ENCODE assay signal across 9 mouse cellular contexts in genomic region chr1:143788584-143789227, GRCm38 (mm10). TPM values are rescaled to one million over a fixed set of nuclear protein-coding genes. Genes with fewer than 3 reads are reported as not detected.
DNase-seq lines count a peak whose midpoint lies in the region; ATAC-seq and TF ChIP-seq lines count a peak whose summit lies in the region.
"Had no signal": no experiment of that assay in that cellular context is flagged by ENCODE, and none has a peak within 500 bp of the region (broad histone marks: within the 10 kb centered on the region; RNA-seq: fewer than 3 reads in every experiment).

No protein-coding gene starts in this region.

- H3K4me3 ChIP-seq in cerebellum, adult 2 months (replicated peaks; ENCODE audit: insufficient read depth, low read depth, low read length), result no peak overlapping the region
- no peak overlapping the region for H3K4me3 ChIP-seq in midbrain, embryonic 14.5 days (replicated peaks; ENCODE audit: low read depth, low read length)
- no peak overlapping the region for H3K4me3 ChIP-seq in midbrain, embryonic 15.5 days
- no peak overlapping the region for H3K4me3 ChIP-seq in embryonic facial prominence, embryonic 10.5 days
- no peak overlapping the region for H3K4me3 ChIP-seq in liver, embryonic 11.5 days (ENCODE audit: low read depth, low read length)
- H3K4me3 ChIP-seq: hindbrain, embryonic 15.5 days had no signal

- peak; percentile 57; the same call in 1 of the 2 replicates for TF ChIP-seq CTCF in cerebellum, adult 2 months (IDR thresholded peaks at IDR 0.05; ENCODE audit: borderline replicate concordance, insufficient read depth, low read depth, low read length)

- WGBS in cerebellum, adult 2 months, result 91% methylated on average over 2 of the region's 2 CpGs
- WGBS in midbrain, embryonic 14.5 days, result 79% methylated on average over 2 of the region's 2 CpGs
- WGBS in midbrain, embryonic 15.5 days, result 70% methylated on average over 2 of the region's 2 CpGs
- 71% methylated on average over 2 of the region's 2 CpGs for WGBS in embryonic facial prominence, embryonic 10.5 days
- WGBS in liver, embryonic 11.5 days, result 70% methylated on average over 2 of the region's 2 CpGs

- peak in 1 of 2 experiments; percentile 14 for DNase-seq in cerebellum, adult 2 months
- no peak for DNase-seq in cerebellum, adult 9-10 months
- DNase-seq in midbrain, embryonic 14.5 days, result peak; percentile 47
- peak; percentile 39 for DNase-seq in embryonic facial prominence, embryonic 10.5 days (ENCODE audit: low spot score)
- DNase-seq in liver, embryonic 11.5 days (ENCODE audit: low spot score), result peak; percentile 43
- DNase-seq in spleen, adult 18-20 months, result peak; percentile 24 to 64
- no peak for DNase-seq in left cerebral cortex, adult 8-10 months (ENCODE audit: low spot score in 2 of 2)

- no peak for TF ChIP-seq POLR2A in cerebellum, adult 2 months (IDR thresholded peaks at IDR 0.05; ENCODE audit: borderline replicate concordance, insufficient read depth, low read length)

- no peak overlapping the region for H3K9ac ChIP-seq in midbrain, embryonic 14.5 days (replicated peaks; ENCODE audit: low read length)
- no peak overlapping the region for H3K9ac ChIP-seq in midbrain, embryonic 15.5 days
- H3K9ac ChIP-seq in liver, embryonic 11.5 days (ENCODE audit: low read depth, low read length), result no peak overlapping the region
- H3K9ac ChIP-seq: hindbrain, embryonic 15.5 days had no signal

- no peak overlapping the region for H3K4me2 ChIP-seq in midbrain, embryonic 14.5 days (ENCODE audit: low read length)
- H3K4me2 ChIP-seq in midbrain, embryonic 15.5 days, result no peak overlapping the region
- H3K4me2 ChIP-seq in liver, embryonic 11.5 days, result no peak overlapping the region
- H3K4me2 ChIP-seq: hindbrain, embryonic 15.5 days had no signal

- ATAC-seq in midbrain, embryonic 14.5 days (ENCODE audit: low FRiP score, low TSS enrichment), result no peak
- no peak for ATAC-seq in midbrain, embryonic 15.5 days (replicated peaks)
- peak; percentile 48; the same call in 1 of the 2 replicates for ATAC-seq in liver, embryonic 11.5 days (replicated peaks; ENCODE audit: low FRiP score)

- no peaks in the 10 kb centered on the region for H3K27me3 ChIP-seq in cerebellum, adult 2 months (ENCODE audit: control insufficient read depth, insufficient read depth, low read length)
- H3K27me3 ChIP-seq in midbrain, embryonic 14.5 days (ENCODE audit: control insufficient read depth, insufficient read depth, low read length), result no peaks in the 10 kb centered on the region
- H3K27me3 ChIP-seq in midbrain, embryonic 15.5 days (replicated peaks), result no peaks in the 10 kb centered on the region
- H3K27me3 ChIP-seq in embryonic facial prominence, embryonic 10.5 days (replicated peaks; ENCODE audit: low read depth, poor library complexity, severe bottlenecking), result no peaks in the 10 kb centered on the region
- no peaks in the 10 kb centered on the region for H3K27me3 ChIP-seq in liver, embryonic 11.5 days (replicated peaks; ENCODE audit: control insufficient read depth, insufficient read depth, low read length)
- H3K27me3 ChIP-seq: hindbrain, embryonic 15.5 days had no signal

- H3K9me3 ChIP-seq in midbrain, embryonic 14.5 days (ENCODE audit: control insufficient read depth, low read length), result no peaks in the 10 kb centered on the region
- no peaks in the 10 kb centered on the region for H3K9me3 ChIP-seq in midbrain, embryonic 15.5 days
- no peaks in the 10 kb centered on the region for H3K9me3 ChIP-seq in embryonic facial prominence, embryonic 10.5 days
- H3K9me3 ChIP-seq in liver, embryonic 11.5 days (ENCODE audit: control insufficient read depth, low read length), result no peaks in the 10 kb centered on the region
- H3K9me3 ChIP-seq: hindbrain, embryonic 15.5 days had no signal

- H3K27ac ChIP-seq in cerebellum, adult 2 months (ENCODE audit: insufficient read depth, low read length), result no peak overlapping the region
- no peak overlapping the region for H3K27ac ChIP-seq in midbrain, embryonic 14.5 days (replicated peaks; ENCODE audit: low read depth, low read length)
- no peak overlapping the region for H3K27ac ChIP-seq in midbrain, embryonic 15.5 days
- H3K27ac ChIP-seq in embryonic facial prominence, embryonic 10.5 days (replicated peaks), result no peak overlapping the region
- H3K27ac ChIP-seq in liver, embryonic 11.5 days (ENCODE audit: low read depth, low read length), result no peak overlapping the region
- H3K27ac ChIP-seq: hindbrain, embryonic 15.5 days had no signal

- no peaks in the 10 kb centered on the region for H3K4me1 ChIP-seq in cerebellum, adult 2 months (ENCODE audit: control insufficient read depth, insufficient read depth, low read length)
- no peaks in the 10 kb centered on the region for H3K4me1 ChIP-seq in midbrain, embryonic 14.5 days (ENCODE audit: control insufficient read depth, insufficient read depth, low read length)
- no peaks in the 10 kb centered on the region for H3K4me1 ChIP-seq in midbrain, embryonic 15.5 days
- no peaks in the 10 kb centered on the region for H3K4me1 ChIP-seq in embryonic facial prominence, embryonic 10.5 days
- H3K4me1 ChIP-seq in liver, embryonic 11.5 days (replicated peaks; ENCODE audit: control insufficient read depth, insufficient read depth, low read length), result no peaks in the 10 kb centered on the region
- H3K4me1 ChIP-seq: hindbrain, embryonic 15.5 days had no signal

- no peaks in the 10 kb centered on the region for H3K36me3 ChIP-seq in midbrain, embryonic 14.5 days (ENCODE audit: control insufficient read depth, insufficient read depth, low read length)
- H3K36me3 ChIP-seq in midbrain, embryonic 15.5 days (replicated peaks), result no peaks in the 10 kb centered on the region
- H3K36me3 ChIP-seq in embryonic facial prominence, embryonic 10.5 days (replicated peaks), result peaks cover 32% of the 10 kb centered on the region
- H3K36me3 ChIP-seq in liver, embryonic 11.5 days (ENCODE audit: control insufficient read depth, insufficient read depth, low read length), result peaks cover 5% of the 10 kb centered on the region; the same call in 1 of the 2 replicates

RNA-seq across cellular contexts. Expression of gene Uchl5, which starts 11.6 kb away (rescaled TPM):
- 33.8 and 38.9 TPM in 2 replicates for polyA plus RNA-seq in cerebellum, adult 2 months (2012; rRNA removed)
- polyA plus RNA-seq in midbrain, embryonic 14.5 days (2014; fragmentation: Nextera tagmentation; extraction: Ambion mirVana), result 51.3 and 52.4 TPM in 2 replicates
- polyA plus RNA-seq in midbrain, embryonic 15.5 days (2015; fragmentation: Nextera tagmentation; extraction: Ambion mirVana), result 63.0 and 68.6 TPM in 2 replicates
- 118 and 122 TPM in 2 replicates for polyA plus RNA-seq in embryonic facial prominence, embryonic 10.5 days (2016; fragmentation: Nextera tagmentation; extraction: Ambion mirVana)
- polyA plus RNA-seq in liver, embryonic 11.5 days (2014; fragmentation: Nextera tagmentation; extraction: Ambion mirVana), result 141 and 150 TPM in 2 replicates
- 10 to 100 TPM; 38.2 to 46.8 (median 41.6) TPM for total RNA-seq in left cerebral cortex, adult 8-10 months (2022)

RNA-seq across cellular contexts. Expression of gene Trove2, which starts 11.8 kb away (rescaled TPM):
- 18.8 and 19.5 TPM in 2 replicates for polyA plus RNA-seq in cerebellum, adult 2 months (2012; rRNA removed)
- polyA plus RNA-seq in midbrain, embryonic 14.5 days (2014; fragmentation: Nextera tagmentation; extraction: Ambion mirVana), result 28.8 and 45.9 TPM in 2 replicates
- polyA plus RNA-seq in midbrain, embryonic 15.5 days (2015; fragmentation: Nextera tagmentation; extraction: Ambion mirVana), result 34.6 and 36.0 TPM in 2 replicates
- 29.6 and 31.6 TPM in 2 replicates for polyA plus RNA-seq in embryonic facial prominence, embryonic 10.5 days (2016; fragmentation: Nextera tagmentation; extraction: Ambion mirVana)
- polyA plus RNA-seq in liver, embryonic 11.5 days (2014; fragmentation: Nextera tagmentation; extraction: Ambion mirVana), result 7.7 and 8.4 TPM in 2 replicates
- 10 to 100 TPM; 26.5 to 29.2 (median 27.7) TPM for total RNA-seq in left cerebral cortex, adult 8-10 months (2022)

Comparison
In these comparisons a context has a peak if more than half of its experiments do, and no peak if none do; other contexts are left out.
1. DNase-seq: peak in midbrain, embryonic 14.5 days (single experiment), embryonic facial prominence, embryonic 10.5 days (single experiment), liver, embryonic 11.5 days (single experiment) and spleen, adult 18-20 months (2 of 2); none in cerebellum, adult 9-10 months (single experiment) and left cerebral cortex, adult 8-10 months (0 of 2).